Mouse (Mus musculus) kidney, postnatal 4 days (tissue): Measurements from ENCODE around the gene Nf1.
"Not testable (repeated sequence)": the region's sequence is repeated elsewhere in the genome, so short reads cannot be mapped to it uniquely, and the experiment has no call there.

Experiments
- DNase-seq, 2 experiments: peaks; one replicate each; pipeline ENCODE4 v3.0.0; 2021; ENCODE audit warnings: mixed read lengths in 2 of 2

Gene Nf1

DNA sequence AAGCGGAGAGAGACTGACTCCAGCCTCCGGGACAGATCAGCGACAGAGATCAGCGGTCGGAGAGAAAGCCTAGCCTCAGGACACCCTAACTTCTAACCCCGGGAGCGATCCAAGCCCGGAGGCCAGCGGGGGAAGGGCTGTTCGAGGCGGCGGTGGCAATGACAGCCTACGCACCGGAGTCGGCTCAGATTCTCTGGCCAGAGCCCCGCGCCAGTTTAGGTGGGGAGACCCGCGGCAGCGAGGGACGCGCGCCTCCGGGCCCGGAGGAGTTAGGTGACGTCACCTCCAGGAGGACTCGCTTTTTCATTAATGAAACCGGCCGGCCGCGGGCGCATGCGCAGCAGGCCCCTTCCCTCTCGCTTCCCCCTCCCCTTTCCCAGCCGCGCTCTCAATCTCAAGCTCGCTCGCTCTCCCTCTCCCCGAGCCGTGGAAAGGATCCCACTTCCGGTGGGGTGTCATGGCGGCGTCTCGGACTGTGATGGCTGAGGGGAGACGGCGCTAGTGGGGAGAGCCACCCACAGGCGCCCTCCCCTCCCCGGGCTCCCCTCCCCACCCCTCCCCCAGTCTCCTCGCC, at the start of gene Nf1:
TSS of gene Nf1 (plus strand) at position 460 of the 574 bp plus-strand sequence.
- peak; percentile 97 to 98 for DNase-seq

DNA sequence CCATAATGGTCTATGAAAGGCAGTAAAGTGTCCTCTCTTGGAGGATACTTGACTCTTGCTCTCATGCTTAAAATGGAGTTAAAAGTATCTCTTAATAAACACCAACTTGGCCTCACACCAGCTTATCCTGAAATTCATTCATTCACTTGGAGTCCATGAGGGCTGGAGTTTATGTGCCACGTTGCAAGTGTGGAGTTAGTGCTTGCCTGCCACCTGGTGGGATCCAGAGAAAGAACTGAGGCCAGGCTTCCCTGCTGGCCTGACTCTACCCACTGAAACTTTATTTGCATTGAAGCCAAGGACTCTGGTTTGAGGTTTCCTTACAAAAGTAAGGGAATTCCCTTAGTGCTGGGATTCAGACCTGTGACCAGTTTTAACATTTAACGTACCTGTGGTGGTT, 49.0 kb upstream of the Nf1 start:
- DNase-seq = peak; percentile 66 to 75

DNA sequence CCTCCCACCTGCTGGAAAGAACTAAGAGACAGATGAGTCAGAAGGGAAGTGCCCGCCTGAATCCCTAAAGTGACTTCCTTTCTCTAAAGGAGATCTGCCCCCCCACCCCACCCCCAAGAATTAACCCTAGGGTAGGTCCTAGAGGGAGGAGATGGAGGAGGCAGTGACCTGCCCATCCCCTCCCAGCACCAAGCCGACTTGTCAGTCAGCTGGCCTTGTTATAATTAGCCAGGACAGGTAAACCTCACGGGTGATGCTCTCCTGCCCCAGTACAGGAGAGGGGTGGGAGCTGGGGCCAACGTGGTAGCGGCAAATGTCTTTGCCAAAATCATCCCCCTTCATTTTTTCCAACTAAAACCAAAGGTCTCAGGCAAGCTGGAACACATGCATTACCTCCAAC, 47.8 kb upstream of the Nf1 start:
- no peak for DNase-seq

DNA sequence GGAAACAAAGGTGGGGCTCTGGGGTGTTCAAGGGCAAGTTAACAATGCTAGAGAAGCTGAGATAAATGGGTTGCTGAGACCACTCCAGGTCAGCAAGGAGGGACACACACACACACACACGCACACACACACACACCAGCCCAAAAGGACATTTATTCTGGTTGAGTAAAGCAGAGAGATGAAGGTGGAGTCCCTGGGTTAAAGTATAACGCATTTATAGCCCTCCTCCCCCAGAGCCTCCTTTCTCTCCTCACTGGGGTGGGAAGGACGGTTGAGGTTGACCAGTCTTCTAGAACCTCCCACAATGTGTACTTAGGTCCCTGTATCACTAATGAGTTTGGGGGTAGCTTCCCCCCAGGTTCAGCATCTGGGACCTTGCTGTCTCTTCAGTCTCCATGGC, 47.4 kb upstream of the Nf1 start:
- DNase-seq = peak; percentile 73 to 80

DNA sequence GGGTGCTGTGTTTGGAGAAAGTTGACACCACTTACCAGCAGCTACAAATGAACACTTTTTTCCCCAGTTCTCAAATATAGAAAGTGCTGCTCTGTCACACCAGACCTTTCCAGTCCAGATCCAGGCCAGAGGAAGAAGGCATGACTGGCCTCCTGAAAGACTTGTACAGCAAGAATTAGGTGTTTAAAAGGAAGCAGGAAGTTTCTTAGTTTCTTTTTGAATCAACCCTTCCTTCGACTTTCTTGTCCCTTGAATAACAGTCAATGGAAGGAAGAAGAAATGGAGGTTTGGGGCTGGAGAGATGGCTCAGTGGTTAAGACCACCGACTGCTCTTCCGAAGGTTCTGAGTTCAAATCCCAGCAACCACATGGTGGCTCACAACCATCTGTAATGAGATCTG, 46.5 kb upstream of the Nf1 start:
- no peak for DNase-seq

DNA sequence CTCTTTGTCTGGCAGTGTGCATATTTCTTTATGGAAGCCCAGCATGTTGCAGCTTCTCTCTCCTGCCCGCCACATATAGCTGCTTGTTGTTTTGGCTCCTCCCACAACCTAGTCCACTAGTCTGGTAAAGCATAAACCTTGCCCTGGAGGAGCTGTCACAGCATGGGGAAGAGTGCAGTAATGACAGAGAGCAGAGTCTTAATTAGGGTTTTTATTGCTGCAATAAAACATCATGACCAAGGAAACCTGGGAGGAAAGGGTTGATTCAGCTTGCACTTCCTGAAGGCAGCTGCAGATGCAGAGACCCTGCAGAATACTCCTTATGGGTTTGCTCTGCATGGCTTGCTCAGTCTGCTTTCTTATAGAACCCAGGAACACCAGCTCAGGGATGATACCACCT, 45.5 kb upstream of the Nf1 start:
- peak; percentile 27 to 58 for DNase-seq

DNA sequence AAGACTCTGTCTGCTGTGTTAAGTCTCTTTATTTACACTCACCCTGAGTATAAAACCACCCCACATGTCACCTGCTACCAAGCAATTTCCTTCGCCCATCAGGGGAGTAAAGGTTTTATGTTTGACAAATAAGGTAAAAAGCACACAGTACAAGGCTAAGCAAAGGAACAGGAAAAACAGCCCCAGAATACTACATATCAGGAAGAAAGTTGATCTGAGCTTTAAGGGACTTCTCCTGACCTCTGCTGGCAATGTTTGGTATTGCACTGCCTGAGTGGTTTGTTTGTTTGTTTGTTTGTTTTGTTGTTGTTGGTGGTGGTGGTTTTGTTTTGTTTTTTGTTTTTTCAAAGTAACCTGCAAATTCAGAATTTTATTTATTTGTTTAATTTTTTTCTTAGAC, 43.3 kb upstream of the Nf1 start:
- DNase-seq = peak; percentile 67 to 71

DNA sequence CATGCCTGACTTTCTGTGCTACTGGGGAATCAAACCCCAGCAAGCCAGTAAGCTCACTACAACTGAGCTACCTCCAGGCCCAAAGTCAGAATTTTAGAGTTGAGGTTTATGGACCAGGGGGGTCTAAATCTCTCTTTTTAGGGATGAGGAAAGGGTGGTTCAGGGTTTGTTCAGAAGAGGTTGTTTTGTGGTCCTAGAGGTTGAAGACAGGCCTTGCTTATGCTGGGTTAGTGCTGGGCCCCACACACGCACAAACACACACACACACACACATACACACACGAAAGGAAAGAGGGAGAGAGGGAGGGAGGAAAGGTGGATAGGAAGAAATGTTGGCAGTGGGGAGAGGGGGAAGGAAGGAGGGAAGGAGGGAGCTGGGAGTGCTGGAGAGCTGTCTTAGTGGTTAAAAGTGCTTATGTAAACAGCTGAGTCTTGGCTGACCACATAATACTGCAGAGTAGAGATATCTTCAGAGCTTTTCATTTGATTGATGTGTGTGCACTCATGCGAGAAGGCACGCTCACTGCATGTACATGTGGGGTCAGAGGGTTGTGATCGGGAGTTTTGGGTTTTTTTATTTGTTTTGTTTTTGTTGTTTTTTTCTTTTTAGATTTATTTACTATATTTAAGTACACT, 42.5 kb upstream of the Nf1 start, which contains the start of gene Gm9964:
TSS of gene Gm9964 (minus strand) at position 51 of the 636 bp plus-strand sequence.
- no peak for DNase-seq

DNA sequence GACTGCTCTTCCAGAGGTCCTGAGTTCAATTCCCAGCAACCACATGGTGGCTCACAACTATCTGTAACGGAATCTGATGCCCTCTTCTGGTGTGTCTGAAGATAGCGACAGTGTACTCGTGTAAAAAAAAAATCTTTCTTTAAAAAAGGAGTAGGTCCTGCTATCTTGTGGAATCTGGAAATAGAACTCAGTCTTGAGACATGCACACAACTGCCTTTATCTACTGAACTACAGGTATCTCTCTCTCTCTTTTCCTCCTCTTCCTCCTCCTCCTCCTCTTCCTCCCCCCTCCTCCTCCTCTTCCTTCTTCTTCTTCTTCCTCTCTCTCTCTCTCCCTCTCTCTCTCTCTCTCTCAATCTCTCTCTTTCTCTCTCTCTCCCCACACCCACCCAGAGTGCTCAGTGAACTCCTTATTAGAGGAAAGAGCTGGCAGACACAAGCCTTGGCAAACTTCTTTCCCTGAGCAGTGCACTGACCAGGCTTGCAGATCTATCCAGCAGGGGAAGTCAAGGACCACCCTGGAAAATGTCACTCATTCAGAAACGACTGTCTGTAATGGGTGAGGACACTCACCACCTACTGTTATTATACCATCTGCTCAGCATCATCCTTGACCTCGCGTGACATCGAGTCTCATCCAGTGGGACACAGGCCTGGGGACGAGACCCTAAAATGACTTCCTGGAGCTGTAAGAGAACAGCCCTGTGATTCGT, 39.6 kb upstream of the Nf1 start:
- no peak for DNase-seq

DNA sequence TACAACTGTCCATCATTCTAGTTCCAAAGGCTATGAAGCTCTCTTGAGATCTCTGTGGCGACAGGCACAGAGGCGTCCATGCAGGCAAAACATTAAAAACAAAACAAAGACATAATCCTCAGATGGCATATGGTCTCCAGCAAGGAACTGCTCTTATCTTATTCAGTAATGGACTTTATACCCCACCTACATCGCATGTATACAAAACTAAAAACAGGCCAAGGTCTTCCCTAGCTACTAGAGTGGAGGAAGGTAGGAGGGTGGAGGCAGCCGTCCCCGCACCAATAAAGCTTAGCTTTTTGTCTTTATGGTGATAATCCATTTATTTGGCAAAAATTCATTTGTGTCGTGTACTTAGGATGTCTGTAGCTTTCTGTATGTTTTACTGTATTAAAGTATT, 36.4 kb upstream of the Nf1 start:
- no peak for DNase-seq

DNA sequence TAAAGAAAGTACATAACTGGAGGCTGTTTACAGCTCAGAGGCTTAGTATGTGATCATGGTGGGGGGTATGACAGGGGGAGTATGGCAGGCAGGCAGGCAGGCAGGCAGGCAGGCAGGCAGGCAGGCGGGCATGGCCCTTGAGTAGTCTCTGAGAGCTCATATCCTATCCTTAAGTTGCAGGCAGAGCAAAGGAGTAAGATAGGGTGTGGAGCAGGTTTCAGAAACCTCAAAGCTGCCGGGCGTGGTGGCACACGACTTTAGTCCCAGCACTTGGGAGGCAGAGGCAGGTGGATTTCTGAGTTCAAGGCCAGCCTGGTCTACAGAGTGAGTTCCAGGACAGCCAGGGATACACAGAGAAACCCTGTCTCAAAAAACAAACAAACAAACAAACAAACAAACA, 35.2 kb upstream of the Nf1 start:
- not testable (repeated sequence) for DNase-seq

DNA sequence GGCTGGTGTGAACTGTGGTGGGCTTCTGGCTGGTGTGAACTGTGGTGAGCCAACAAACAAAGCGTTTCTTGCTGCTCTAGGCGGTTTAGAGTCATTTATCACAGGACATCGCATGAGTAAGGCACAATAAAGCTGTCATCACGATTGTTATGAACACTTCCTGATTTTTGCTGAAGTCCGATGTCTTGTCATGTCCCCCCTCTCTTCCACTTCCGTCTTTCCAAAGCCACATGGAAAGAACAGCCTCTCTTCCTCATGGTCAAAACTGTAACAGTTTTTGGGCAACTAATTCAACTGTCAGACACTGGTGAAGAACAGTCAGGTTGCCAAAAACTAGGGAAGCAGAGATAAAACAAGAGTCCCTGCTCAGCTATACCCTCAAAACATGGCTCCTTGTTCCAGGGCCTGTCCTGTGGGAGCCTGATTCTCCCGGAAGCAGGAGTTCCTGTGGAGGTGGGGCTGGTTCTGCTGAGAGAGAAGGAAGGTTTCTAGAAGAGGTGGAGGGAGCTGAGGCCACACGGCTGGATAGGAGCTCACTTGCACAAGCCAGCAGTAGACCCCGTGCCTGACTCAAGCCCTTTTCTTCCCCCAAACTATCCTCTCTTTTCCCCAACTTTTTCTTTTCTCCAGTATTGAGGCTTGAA, 33.7 kb upstream of the Nf1 start:
- DNase-seq = peak in 1 of 2 experiments; percentile 51

DNA sequence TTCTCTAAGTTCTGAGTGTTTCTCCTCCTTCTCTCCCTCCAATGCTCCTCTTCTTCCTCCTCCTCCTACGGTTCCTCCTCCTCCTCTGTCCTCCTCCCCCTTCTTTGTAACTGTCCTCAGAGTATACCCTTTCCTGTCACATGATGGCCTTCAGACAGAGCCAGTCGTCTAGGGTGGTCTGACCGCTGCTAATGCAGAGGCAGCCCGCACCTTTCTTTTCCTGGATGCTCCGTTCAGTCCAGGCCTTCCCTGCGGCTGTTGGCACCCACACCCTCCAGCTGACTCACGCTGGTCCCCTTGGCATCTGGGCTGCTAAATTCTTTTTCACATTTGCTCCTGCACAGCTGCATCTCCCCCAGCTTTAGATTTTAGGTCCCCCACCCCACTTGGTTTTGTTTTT, 33.0 kb upstream of the Nf1 start:
- peak; percentile 37 to 51 for DNase-seq

DNA sequence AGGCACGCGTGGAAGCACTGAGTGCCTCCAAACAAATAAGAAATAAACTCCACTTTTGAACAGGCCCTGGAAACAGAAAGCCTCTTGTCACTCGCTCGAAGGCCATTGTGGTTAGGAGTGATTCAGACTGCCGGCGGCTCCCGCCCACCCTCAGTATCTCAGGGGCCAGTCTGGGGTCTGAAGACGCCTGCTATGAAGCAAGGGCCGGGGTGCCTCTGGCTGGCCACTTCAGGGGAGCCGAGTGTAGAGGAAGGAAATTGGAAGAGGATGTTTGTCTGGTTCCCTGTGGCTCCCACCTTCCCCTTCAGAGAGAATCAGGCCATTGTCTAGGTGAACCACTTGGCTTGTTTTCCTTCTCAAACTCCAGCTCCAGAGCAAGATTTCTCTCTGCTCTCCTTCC, 32.5 kb upstream of the Nf1 start:
- peak; percentile 40 to 62 for DNase-seq

DNA sequence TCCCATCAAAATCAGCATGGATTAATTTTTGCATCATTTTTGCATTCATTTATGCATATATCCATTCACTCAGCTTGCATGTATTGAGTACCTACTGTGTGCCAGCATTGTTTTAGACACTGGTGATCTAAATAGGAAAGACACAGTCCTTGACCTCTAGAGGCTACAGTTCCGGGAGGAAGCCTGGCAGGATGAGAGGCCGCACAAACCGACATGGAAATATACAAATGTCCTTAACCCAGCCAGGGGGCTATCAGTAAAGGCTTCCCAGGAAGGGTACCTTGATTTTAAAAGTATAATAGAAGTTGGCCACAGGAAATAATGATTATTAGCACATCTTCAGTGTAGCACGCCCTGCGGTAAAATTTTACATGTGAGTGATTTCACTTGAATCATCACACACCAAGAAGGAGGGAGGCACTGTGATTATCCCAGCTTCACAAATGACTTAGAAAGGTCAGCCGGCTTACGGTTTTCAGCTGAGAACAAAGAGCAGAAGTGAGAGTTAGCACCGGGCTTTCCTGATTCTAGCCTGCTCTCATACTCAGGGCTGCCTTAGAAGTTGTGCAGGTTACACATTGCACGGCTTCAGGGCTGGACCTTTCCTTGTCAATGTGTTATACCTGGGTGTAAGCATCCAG, 31.8 kb upstream of the Nf1 start:
- no peak for DNase-seq

DNA sequence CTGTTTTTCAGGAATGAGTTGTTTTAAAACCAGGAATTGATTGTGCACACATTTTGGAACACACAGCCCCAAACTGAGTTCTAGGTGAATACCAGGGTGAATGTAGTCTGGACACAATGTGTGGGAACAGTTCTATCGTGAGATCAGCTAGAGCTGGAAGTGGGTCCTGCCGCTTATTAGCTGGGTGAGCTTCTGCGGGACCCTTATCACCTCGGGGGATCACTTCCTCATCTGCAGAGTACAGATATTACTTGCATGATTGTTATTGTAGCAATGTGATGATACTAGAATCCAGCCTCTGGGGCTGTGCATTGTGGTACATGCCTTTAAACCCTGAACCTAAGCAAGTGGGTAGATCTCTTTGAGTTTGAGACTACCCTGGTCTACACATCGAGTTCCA, 29.0 kb upstream of the Nf1 start:
- no peak for DNase-seq

DNA sequence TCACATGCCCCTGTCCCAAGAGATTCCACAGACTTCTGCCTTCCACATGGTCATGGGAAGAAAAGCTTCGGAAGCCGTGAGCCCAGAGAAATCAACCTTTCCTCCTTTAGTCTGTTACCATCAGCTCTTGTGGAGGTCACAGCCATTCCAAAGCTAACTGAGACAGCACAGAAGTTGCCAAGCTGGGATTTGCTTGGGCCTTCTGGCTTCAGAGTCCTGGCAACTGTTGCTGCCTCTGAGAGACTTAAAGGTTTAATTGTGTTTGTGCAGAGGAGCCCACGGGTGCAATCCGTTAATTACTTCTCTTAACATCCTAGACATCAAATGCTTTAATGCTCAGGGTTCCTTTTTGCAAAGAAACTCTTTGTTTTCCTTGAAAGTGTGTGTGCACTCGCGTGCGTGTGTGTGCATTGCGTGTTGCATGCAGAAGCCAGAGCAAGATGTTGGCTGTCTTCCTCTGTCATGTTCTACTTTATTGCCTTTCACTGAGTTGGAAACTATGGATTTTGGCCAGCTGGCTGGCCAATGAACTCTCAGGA, 22.6 kb upstream of the Nf1 start:
- DNase-seq = no peak

DNA sequence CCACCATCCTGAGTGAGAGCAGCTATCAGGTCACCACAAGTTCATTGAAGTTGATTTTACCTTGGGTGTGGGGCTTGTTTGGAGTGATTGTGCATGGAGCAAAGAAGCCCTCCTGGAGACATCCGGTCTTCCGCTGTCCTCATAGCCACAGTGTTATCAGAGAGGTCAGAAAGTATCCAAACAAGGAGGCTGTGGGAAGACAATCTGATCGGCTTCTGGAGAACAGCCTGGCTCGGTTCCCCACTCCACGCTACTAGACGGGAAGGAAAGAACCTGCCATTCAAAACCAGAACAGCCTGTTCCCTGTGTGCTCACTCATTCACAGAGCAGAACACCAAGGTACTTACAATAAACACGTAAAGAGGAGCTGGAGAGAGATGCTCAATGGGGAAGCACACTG, 19.7 kb upstream of the Nf1 start:
- no peak for DNase-seq

DNA sequence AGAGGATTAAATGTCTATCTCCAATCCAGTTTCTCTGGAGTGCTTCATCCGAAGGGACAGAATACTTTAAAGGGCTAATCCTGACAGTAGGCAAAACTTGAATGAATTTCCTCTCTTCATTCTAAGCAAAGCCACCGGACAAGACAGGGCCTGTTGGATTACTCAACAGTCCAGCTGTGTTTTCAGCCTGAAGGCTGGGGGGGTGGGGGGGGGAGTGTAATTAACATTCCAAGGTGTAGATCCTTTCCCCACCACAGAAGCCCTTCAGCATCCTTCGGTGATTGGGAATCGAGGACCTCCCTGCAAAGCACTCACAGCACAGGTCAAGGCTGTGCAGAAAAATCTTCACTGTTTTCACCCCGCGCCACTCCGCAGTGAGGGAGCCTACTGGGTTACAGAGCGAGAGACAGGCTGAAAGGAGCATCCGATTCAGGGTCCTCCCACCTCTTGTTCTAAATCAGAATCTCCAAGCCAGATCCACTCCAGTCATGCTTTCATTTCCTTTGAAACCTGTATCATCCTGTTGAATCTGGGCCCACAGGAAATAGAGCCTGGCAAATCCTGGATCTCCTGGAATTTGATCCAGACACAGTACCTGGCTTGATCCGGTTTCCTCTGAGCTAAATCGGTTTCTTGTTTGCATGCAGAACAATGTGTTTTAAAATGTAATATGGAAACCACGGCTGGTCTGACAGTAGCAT, 15.4 kb upstream of the Nf1 start:
- peak in 1 of 2 experiments; percentile 20 for DNase-seq

DNA sequence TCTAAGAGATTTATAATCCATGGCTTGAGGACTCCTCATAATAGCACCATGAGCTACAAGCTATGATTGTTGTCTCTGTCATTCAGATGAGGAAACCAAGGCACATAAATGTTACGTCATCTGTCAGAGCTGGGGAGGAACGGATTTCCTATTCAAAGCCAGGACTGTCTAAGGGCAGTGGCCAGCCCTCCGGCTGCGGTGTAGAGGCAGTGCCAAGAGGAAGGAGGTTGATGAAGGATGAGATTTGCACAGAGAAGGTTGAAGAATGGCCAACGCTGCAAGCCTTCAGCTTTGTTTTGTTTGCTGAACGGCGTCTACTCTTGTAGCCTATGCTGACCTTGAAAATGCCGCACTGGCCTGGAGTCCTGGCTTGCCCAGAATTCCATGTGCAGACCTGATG, 13.8 kb upstream of the Nf1 start:
- peak in 1 of 2 experiments; percentile 12 for DNase-seq

DNA sequence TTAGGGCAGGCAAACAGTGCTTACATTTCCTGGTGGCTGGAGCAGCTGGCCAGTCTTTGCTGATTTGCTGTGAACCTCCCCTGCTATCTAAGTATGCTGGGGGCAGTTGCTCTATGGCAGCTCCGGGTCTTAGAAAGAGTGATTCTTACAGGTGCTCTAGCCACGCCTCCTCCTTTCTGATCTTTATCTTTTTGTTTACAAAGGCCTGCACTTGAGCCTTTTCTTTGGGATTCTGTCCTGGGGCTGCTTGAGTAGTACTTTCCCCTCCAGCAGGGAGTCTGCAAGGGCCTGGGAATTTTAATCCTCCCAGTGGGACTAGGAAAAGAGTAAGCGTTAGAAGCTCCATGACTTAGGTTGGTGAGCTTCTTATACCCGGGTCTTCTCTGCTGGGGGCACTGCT, 12.4 kb upstream of the Nf1 start:
- DNase-seq = no peak

DNA sequence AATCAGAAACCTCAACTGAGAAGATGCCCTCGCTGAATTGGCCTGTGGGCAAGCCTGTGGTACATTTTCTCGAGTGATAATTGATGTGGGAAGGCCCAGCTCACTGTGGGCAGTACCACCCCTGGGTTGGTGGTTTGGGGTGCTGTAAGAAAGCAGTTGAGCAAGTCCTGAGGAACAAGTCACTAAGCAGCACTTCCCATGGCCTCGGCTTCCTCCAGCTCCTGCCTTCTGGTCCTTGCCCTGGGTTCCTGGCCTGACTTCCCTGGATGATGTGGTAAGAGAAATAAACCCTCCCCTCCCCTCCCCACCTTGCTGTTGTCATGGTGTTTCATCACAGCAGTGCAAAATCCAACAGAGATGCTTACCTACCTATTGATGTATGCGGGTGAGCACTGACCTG, 11.4 kb upstream of the Nf1 start:
- no peak for DNase-seq
